Mouse (Mus musculus): ENCODE data around the gene Plcg2.

GRCm38 (mm10) chr8:117481830-117482229 lies 16.3 kb upstream of the Plcg2 start:
- TF ChIP-seq CTCF (conservative IDR thresholded peaks at IDR 0.05; ENCODE audit: insufficient read depth, insufficient read length, low read depth, low read length): no peak
- TF ChIP-seq POLR2A (IDR thresholded peaks at IDR 0.05; ENCODE audit: low read depth, low read length): no peak

All from kidney, adult 2 months (tissue).